Mouse (Mus musculus) small intestine, adult 10 weeks (tissue): ENCODE results near the gene Ackr2. TPM values are rescaled to one million over a fixed set of nuclear protein-coding genes. Genes with fewer than 3 reads are reported as not detected.

ENCODE experiments used
- polyA plus RNA-seq: library from polyadenylated mRNA; stranded (reverse); fragments of 350-450 nt; fragmentation: Illumina TruSeq; extraction: RNeasy Lipid Tissue Mini Kit (QIAGEN cat#74804); gene quantifications from one replicate; pipeline ENCODE4 v1.2.3, GENCODE M21; 2014; ENCODE audit warnings: low replicate concordance

Gene Ackr2
- polyA plus RNA-seq, result 0.41 TPM

GRCm38 (mm10) chr9:121898245-121898644, at the start of gene Ackr2:
Gene Ackr2 (plus strand): TSS chr9:121898355.

GRCm38 (mm10) chr9:121858153-121858488, 40.0 kb upstream of the Ackr2 start, which contains the start of gene Higd1a:
Gene Higd1a (minus strand): TSS chr9:121858362.

GRCm38 (mm10) chr9:121916102-121916501, 17.9 kb downstream of the Ackr2 start, which contains the start of gene Cyp8b1:
Gene Cyp8b1 (minus strand): TSS chr9:121916305.

GRCm38 (mm10) chr9:121950418-121951113, 52.4 kb downstream of the Ackr2 start, which contains the start of gene Fam198a:
Gene Fam198a (plus strand): TSS chr9:121950988.

Other genes with a start within 250 kb of the Ackr2 start
- gene Sec22c, start 192.9 kb upstream of the Ackr2 start, polyA plus RNA-seq, result 42.7 TPM
- gene Ss18l2, start 188.0 kb upstream of the Ackr2 start, polyA plus RNA-seq, result 47.5 TPM
- 212 TPM for gene Nktr, start 179.2 kb upstream of the Ackr2 start, polyA plus RNA-seq
- gene Zfp651, start 139.0 kb upstream of the Ackr2 start, polyA plus RNA-seq, result 0.11 TPM
- not detected for gene Klhl40, start 120.7 kb upstream of the Ackr2 start, polyA plus RNA-seq
- not detected for gene Hhatl, start 105.8 kb upstream of the Ackr2 start, polyA plus RNA-seq
- gene Ccdc13, start 58.9 kb upstream of the Ackr2 start, polyA plus RNA-seq, result not detected
- gene Higd1a, start 40.0 kb upstream of the Ackr2 start, polyA plus RNA-seq, result 57.2 TPM
- gene Cyp8b1, start 17.9 kb downstream of the Ackr2 start, polyA plus RNA-seq, result not detected
- 0.11 TPM for gene Fam198a, start 52.6 kb downstream of the Ackr2 start, polyA plus RNA-seq
- not detected for gene Pomgnt2, start 98.8 kb downstream of the Ackr2 start, polyA plus RNA-seq
- gene Snrk, start 218.9 kb downstream of the Ackr2 start, polyA plus RNA-seq, result 73.4 TPM